Mouse (Mus musculus): ENCODE measurements around the gene Phf8. TPM values are rescaled to one million over a fixed set of nuclear protein-coding genes. Genes with fewer than 3 reads are reported as not detected.
"Not testable (repeated sequence)": the region's sequence is repeated elsewhere in the genome, so short reads cannot be mapped to it uniquely, and the experiment has no call there.

Gene Phf8
- 25.6 and 27.7 TPM in 2 replicates for polyA plus RNA-seq (2012; rRNA removed)

DNA sequence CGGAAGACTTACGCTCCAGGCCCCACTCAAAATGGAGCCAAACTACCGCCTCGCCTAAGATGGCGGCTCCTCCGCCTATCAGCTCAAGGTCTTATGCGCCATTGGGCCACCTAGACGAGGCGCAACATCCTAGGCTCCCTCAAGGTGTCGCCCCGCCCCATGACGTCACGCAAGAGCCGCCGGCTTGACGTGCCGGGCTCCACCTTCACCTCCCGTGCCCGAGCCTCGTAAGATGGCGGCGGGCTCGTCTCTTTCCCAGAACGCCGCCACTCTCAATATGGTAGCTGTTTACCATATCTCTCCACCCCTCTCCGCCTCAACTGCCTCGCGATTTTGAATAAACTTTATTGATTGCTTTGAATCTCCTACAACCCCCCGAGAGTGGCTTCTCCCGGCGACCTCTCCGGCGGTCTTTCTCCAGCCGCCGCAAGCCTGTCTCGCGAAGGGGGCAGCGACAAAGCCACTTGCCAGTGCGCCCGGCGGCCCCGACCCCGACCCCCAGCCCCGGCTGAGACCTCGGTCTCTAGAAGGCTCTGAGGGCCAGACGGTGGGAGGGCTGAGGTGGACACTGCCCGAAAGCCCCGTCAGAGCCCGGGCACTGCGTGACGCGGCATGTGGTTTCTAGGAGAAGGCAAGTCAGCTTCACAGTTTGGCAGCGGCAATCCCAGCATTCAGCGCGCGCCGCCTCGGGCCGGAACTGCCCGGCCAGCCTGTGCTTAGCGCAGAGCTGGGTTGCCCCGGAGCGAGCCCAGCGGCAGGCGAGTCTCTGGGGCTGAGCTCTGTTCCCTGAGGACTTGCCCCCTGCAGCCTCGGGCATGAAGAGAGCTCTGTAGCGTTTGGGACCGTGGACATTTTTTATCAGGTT is at the start of gene Phf8:
Gene Phf8, plus strand, starts transcription at position 215 of the 865 bp plus-strand sequence.
- Histone ChIP-seq H3K27me3 (ENCODE audit: control insufficient read depth, insufficient read depth, low read length) (no peaks in the 10 kb centered on the region), H3K4me3 (ENCODE audit: control insufficient read depth, insufficient read depth, low read length) (peak within 1 kb of the TSS; percentile 96), H3K27ac (ENCODE audit: control insufficient read depth, insufficient read depth, low read length) (peak within 1 kb of the TSS; percentile 88), H3K36me3 (ENCODE audit: control insufficient read depth, insufficient read depth, low read length) (peaks cover 7% of the 10 kb centered on the region; the same call in 1 of the 2 replicates), H3K4me1 (replicated peaks; ENCODE audit: control insufficient read depth, insufficient read depth, low read length) (peaks cover 3% of the 10 kb centered on the region)
- under 1% methylated on average over 68 of the region's 68 CpGs for WGBS
- peak; percentile 62 for TF ChIP-seq POLR2A (IDR thresholded peaks at IDR 0.05; ENCODE audit: control insufficient read depth, extremely low read depth, insufficient read depth, low read length, poor library complexity)
- TF ChIP-seq CTCF (IDR thresholded peaks at IDR 0.05; ENCODE audit: borderline replicate concordance, control insufficient read depth, extremely low read depth, insufficient read depth, low read length, poor library complexity): peak; percentile 30; the same call in 1 of the 2 replicates
- peak; percentile 95 for DNase-seq

DNA sequence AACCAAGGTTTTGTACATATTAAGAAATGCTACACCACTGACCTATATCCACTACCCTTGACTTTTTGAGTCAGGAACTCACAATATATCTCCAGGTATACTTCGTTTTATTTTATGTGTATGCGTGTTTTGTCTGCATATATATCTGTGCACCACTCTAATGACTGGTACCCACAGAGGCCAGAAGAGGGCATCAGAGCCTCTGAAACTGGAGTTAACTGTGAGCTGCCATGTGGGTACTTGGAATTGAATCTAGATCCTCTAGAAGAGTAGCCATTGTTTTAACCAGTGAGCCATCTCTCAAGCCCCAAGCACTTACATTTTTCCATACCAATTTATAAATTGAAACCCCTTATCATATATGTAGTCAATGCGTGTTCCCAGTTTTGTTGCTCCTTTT is 32.3 kb upstream of the Phf8 start:
- no peak overlapping the region for H3K27ac ChIP-seq (ENCODE audit: control insufficient read depth, insufficient read depth, low read length)
- no peak overlapping the region for H3K4me3 ChIP-seq (ENCODE audit: control insufficient read depth, insufficient read depth, low read length)
- H3K36me3 ChIP-seq (ENCODE audit: control insufficient read depth, insufficient read depth, low read length): no peaks in the 10 kb centered on the region
- 100% methylated on average over 3 of the region's 3 CpGs for WGBS
- H3K27me3 ChIP-seq (ENCODE audit: control insufficient read depth, insufficient read depth, low read length): no peaks in the 10 kb centered on the region
- DNase-seq: no peak
- TF ChIP-seq CTCF (IDR thresholded peaks at IDR 0.05; ENCODE audit: borderline replicate concordance, control insufficient read depth, extremely low read depth, insufficient read depth, low read length, poor library complexity) (no peak), POLR2A (IDR thresholded peaks at IDR 0.05; ENCODE audit: control insufficient read depth, extremely low read depth, insufficient read depth, low read length, poor library complexity) (no peak)
- H3K4me1 ChIP-seq (replicated peaks; ENCODE audit: control insufficient read depth, insufficient read depth, low read length): no peaks in the 10 kb centered on the region

DNA sequence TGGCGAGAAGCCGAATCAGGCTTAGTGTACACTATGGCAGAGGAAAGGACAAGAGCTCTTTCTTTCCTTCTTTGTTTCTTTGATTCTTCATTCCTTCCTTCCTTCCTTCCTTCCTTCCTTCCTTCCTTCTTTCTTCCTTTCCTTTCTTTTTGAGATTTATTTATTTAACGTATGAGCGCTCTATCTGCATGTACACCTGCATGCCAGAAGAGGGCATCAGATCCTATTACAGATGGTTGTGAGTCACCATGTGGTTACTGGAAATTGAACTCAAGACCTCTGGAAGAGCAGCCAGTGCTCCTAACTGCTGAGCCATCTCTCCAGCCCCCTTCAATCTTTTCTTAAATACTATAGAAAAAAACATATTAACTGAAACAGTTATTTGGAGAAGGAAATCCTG is 27.2 kb upstream of the Phf8 start:
- 93% methylated on average over 4 of the region's 4 CpGs for WGBS
- DNase-seq; H3K36me3 ChIP-seq (ENCODE audit: control insufficient read depth, insufficient read depth, low read length); H3K27ac ChIP-seq (ENCODE audit: control insufficient read depth, insufficient read depth, low read length); H3K27me3 ChIP-seq (ENCODE audit: control insufficient read depth, insufficient read depth, low read length); H3K4me3 ChIP-seq (ENCODE audit: control insufficient read depth, insufficient read depth, low read length); H3K4me1 ChIP-seq (replicated peaks; ENCODE audit: control insufficient read depth, insufficient read depth, low read length): not testable (repeated sequence)

DNA sequence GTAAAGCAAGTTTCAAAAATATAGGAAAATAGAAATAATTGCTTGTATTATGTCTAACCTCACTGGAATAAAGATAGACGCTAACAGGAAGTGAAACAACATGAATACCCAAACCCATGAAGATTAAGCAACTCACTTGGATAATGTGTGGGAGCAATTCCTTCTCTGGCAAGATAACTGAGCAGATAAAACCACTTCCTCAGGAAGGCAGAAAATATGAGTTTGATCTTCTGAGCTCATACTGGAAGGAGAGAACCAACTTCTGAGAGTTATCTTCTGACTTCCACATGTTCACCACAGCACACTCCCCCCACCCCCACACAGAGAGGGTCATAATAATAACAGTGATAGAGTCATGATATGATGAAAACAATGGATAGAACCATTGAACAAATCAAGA is 23.9 kb upstream of the Phf8 start:
- Histone ChIP-seq H3K27ac (ENCODE audit: control insufficient read depth, insufficient read depth, low read length) (no peak overlapping the region), H3K4me1 (replicated peaks; ENCODE audit: control insufficient read depth, insufficient read depth, low read length) (no peaks in the 10 kb centered on the region), H3K27me3 (ENCODE audit: control insufficient read depth, insufficient read depth, low read length) (no peaks in the 10 kb centered on the region), H3K4me3 (ENCODE audit: control insufficient read depth, insufficient read depth, low read length) (no peak overlapping the region), H3K36me3 (ENCODE audit: control insufficient read depth, insufficient read depth, low read length) (no peaks in the 10 kb centered on the region)
- no peak for TF ChIP-seq POLR2A (IDR thresholded peaks at IDR 0.05; ENCODE audit: control insufficient read depth, extremely low read depth, insufficient read depth, low read length, poor library complexity)
- DNase-seq: no peak
- WGBS: 50% methylated on average over 1 of the region's 1 CpGs

DNA sequence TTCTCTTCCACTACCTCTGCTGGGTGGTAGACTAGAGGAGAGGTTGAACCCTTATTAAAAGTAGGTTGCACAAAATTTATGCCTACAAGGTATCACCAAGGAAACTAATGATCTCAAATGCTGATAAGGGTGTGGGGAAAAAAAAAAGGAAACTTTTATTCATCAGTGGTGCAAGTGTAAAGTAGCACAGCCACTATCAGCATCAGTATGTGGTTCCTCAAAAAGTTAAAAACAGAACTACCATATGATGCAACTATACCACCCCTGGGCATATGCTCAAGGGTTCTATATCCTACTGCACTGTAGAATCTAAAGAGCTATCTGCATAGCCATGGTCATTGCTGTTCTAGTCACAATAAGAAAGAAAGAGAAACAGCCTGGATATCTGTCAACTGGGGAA is 11.9 kb upstream of the Phf8 start:
- no peak for DNase-seq
- no peak overlapping the region for H3K4me3 ChIP-seq (ENCODE audit: control insufficient read depth, insufficient read depth, low read length)
- H3K36me3 ChIP-seq (ENCODE audit: control insufficient read depth, insufficient read depth, low read length): no peaks in the 10 kb centered on the region
- no peak for TF ChIP-seq CTCF (IDR thresholded peaks at IDR 0.05; ENCODE audit: borderline replicate concordance, control insufficient read depth, extremely low read depth, insufficient read depth, low read length, poor library complexity)
- no peak for TF ChIP-seq POLR2A (IDR thresholded peaks at IDR 0.05; ENCODE audit: control insufficient read depth, extremely low read depth, insufficient read depth, low read length, poor library complexity)
- H3K27me3 ChIP-seq (ENCODE audit: control insufficient read depth, insufficient read depth, low read length): no peaks in the 10 kb centered on the region
- H3K27ac ChIP-seq (ENCODE audit: control insufficient read depth, insufficient read depth, low read length): no peak overlapping the region
- no peaks in the 10 kb centered on the region for H3K4me1 ChIP-seq (replicated peaks; ENCODE audit: control insufficient read depth, insufficient read depth, low read length)

DNA sequence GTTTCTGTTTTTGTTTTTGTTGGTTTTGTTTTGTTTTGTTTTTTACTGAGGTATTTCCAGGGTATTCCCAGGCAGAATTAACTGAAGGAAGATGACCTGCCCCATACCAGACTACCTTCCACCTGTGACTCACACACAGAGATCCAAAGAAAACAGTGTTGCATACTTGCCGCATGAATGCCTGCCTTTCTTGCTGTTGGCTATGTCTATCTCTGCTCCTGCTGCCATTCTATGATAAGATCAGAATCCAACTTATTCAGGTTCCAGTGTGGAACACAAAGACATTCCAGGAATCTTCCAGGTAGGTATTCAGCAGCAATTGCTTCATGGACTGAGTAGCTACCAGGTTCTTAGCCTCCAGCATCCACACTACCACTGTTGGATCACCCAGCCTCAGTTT is 10.6 kb upstream of the Phf8 start:
- Histone ChIP-seq H3K4me1 (replicated peaks; ENCODE audit: control insufficient read depth, insufficient read depth, low read length) (no peaks in the 10 kb centered on the region), H3K27me3 (ENCODE audit: control insufficient read depth, insufficient read depth, low read length) (no peaks in the 10 kb centered on the region), H3K4me3 (ENCODE audit: control insufficient read depth, insufficient read depth, low read length) (no peak overlapping the region), H3K36me3 (ENCODE audit: control insufficient read depth, insufficient read depth, low read length) (no peaks in the 10 kb centered on the region), H3K27ac (ENCODE audit: control insufficient read depth, insufficient read depth, low read length) (no peak overlapping the region)
- DNase-seq: no peak
- WGBS: 100% methylated on average over 1 of the region's 1 CpGs
- no peak for TF ChIP-seq CTCF (IDR thresholded peaks at IDR 0.05; ENCODE audit: borderline replicate concordance, control insufficient read depth, extremely low read depth, insufficient read depth, low read length, poor library complexity)
- TF ChIP-seq POLR2A (IDR thresholded peaks at IDR 0.05; ENCODE audit: control insufficient read depth, extremely low read depth, insufficient read depth, low read length, poor library complexity): no peak

DNA sequence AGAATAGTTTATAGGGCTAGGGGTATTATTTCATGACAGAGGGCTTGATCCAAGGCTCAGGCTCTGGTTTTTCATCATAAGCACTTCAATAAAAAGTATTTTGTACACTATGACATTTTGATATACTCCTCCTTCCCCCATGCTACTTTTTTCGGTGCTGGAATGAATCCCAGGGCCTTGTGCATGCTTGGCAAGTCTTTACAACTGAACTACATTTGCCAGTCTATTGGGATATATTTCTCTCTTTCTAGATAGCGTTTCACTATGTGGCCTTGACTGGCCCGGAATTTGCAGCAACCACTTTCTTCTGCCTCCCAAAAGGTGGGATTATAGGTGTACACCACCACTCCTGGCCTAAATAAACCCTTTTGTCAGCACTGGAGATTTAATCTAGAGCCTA is 7.4 kb upstream of the Phf8 start:
- Histone ChIP-seq H3K36me3 (ENCODE audit: control insufficient read depth, insufficient read depth, low read length) (no peaks in the 10 kb centered on the region), H3K27me3 (ENCODE audit: control insufficient read depth, insufficient read depth, low read length) (no peaks in the 10 kb centered on the region), H3K27ac (ENCODE audit: control insufficient read depth, insufficient read depth, low read length) (no peak overlapping the region), H3K4me3 (ENCODE audit: control insufficient read depth, insufficient read depth, low read length) (no peak overlapping the region), H3K4me1 (replicated peaks; ENCODE audit: control insufficient read depth, insufficient read depth, low read length) (no peaks in the 10 kb centered on the region)
- 96% methylated on average over 3 of the region's 3 CpGs for WGBS
- DNase-seq: no peak
- TF ChIP-seq POLR2A (IDR thresholded peaks at IDR 0.05; ENCODE audit: control insufficient read depth, extremely low read depth, insufficient read depth, low read length, poor library complexity): no peak
- TF ChIP-seq CTCF (IDR thresholded peaks at IDR 0.05; ENCODE audit: borderline replicate concordance, control insufficient read depth, extremely low read depth, insufficient read depth, low read length, poor library complexity): no peak

Measured in thymus, adult 2 months (tissue).